Mouse (Mus musculus) embryonic facial prominence, embryonic 11.5 days (tissue): ENCODE data around the gene Nxph3. TPM values are rescaled to one million over a fixed set of nuclear protein-coding genes. Genes with fewer than 3 reads are reported as not detected.

ENCODE experiments used
- ATAC-seq: fragments of 200-750 bp; cut with Nextera tagmentation; replicated peaks from 2 replicates; pipeline ENCODE4 v1.8.0; 2017; ENCODE audit warnings: low read depth; ENCODE audit not compliant: insufficient number of reproducible peaks, low FRiP score, low TSS enrichment
- DNase-seq: peaks from one replicate; pipeline ENCODE4 v3.0.0-alpha.2; 2015; ENCODE audit warnings: low spot score
- H3K27ac ChIP-seq: fragments of 300-500 bp; sonication (generic); replicated peaks from 2 replicates; pipeline ENCODE4 v1.5.1; 2014; ENCODE audit warnings: mild to moderate bottlenecking, low read depth, low read length, control low read depth
- H3K27me3 ChIP-seq: fragments of 300-500 bp; sonication (generic); 2 replicates; pipeline ENCODE4 v1.6.1; 2014; ENCODE audit warnings: mild to moderate bottlenecking, low read length, moderate library complexity, mixed read lengths; ENCODE audit not compliant: control insufficient read depth, insufficient read depth
- H3K36me3 ChIP-seq: fragments of 300-500 bp; sonication (generic); replicated peaks from 2 replicates; pipeline ENCODE4 v1.6.1; 2014; ENCODE audit warnings: low read depth, mild to moderate bottlenecking, low read length, moderate library complexity, mixed read lengths; ENCODE audit not compliant: control insufficient read depth, insufficient read depth
- H3K4me1 ChIP-seq: fragments of 300-500 bp; sonication (generic); 2 replicates; pipeline ENCODE4 v1.6.1; 2014; ENCODE audit warnings: low read length, mixed read lengths; ENCODE audit not compliant: control insufficient read depth, insufficient read depth
- H3K4me2 ChIP-seq: fragments of 300-500 bp; sonication (generic); 2 replicates; pipeline ENCODE4 v1.6.1; 2014; ENCODE audit warnings: low read depth, mild to moderate bottlenecking, control low read depth, low read length, moderate library complexity
- H3K4me3 ChIP-seq: fragments of 300-500 bp; sonication (generic); 2 replicates; pipeline ENCODE4 v1.5.1; 2014; ENCODE audit warnings: low read depth, low read length, control low read depth
- H3K9ac ChIP-seq: fragments of 300-500 bp; sonication (generic); replicated peaks from 2 replicates; pipeline ENCODE4 v1.6.1; 2014; ENCODE audit warnings: mild to moderate bottlenecking, control low read depth, low read length
- H3K9me3 ChIP-seq: fragments of 300-500 bp; sonication (generic); replicated peaks from 2 replicates; pipeline ENCODE4 v1.6.1; 2016; ENCODE audit warnings: mild to moderate bottlenecking, low read length, inconsistent platforms, mixed read lengths; ENCODE audit not compliant: control insufficient read depth
- WGBS: fragments of 180-500 bp; shearing (Covaris S2); extraction: QIAGEN DNeasy Blood & Tissue Kit; methylation state at CpG from one replicate; pipeline ENCODE4 v1.1.7; 2014; 5-methylcytosine and 5-hydroxymethylcytosine counted together
- polyA plus RNA-seq: library from polyadenylated mRNA; unstranded; fragments of >200 nt; fragmentation: Nextera tagmentation; extraction: Ambion mirVana; gene quantifications from 2 replicates; pipeline ENCODE4 v1.2.1, GENCODE M21; 2014

The Nxph3 gene
- polyA plus RNA-seq, 1 experiment from 2014 or later, result 0.98 TPM

- Histone ChIP-seq H3K4me3 (no peak overlapping the region), H3K27me3 (no peaks in the 10 kb centered on the region), H3K4me2 (no peak overlapping the region), H3K36me3 (no peaks in the 10 kb centered on the region), H3K4me1 (no peaks in the 10 kb centered on the region), H3K9ac (no peak overlapping the region), H3K27ac (no peak overlapping the region), H3K9me3 (no peaks in the 10 kb centered on the region)
- 91% methylated on average over 8 of the region's 8 CpGs for WGBS
- ATAC-seq (no peak), DNase-seq (no peak)
These were observed 12.9 kb upstream of the Nxph3 start for GRCm38 (mm10) chr11:95527307-95527706.

GRCm38 (mm10) chr11:95521563-95521962 lies 7.2 kb upstream of the Nxph3 start:
- Histone ChIP-seq H3K9ac (no peak overlapping the region), H3K9me3 (no peaks in the 10 kb centered on the region), H3K27me3 (no peaks in the 10 kb centered on the region), H3K4me1 (peaks cover 7% of the 10 kb centered on the region), H3K4me2 (peak overlapping the region; percentile 36), H3K4me3 (0 out of 2 replicates have a peak overlapping the region, but pooled peaks have one; percentile 5), H3K27ac (no peak overlapping the region), H3K36me3 (no peaks in the 10 kb centered on the region)
- WGBS, result under 1% methylated on average over 13 of the region's 13 CpGs
- ATAC-seq (no peak), DNase-seq (peak; percentile 88)

DNA sequence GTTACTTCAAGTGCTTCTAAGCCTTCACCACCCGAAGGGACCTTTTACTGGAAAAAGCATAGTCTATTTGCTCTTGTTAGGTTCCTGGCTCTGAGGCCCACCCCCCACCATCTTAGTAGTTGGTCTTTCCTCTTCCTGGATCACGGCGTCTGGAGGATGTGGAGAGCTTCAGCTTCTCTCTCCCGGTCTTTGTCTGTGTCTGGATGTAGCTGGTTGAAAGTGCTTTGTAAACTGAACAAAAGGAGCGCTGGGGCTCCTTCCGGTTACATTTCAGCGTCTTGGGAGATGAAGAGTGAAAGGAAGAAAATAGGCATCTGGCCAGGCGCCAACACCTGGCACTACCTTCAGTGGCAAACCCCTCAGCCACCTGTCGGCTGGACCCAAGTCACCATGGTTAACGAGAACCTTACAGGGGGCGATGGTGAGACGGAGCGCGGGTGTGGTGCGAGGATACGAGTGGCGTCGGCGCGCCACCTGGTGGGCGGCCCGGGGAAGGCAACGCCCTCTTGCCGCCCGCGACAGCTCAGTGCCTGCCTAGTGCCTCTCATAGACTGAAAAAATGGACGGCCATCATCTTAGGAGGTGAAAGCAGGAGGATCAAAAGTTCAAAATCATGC lies 6.2 kb upstream of the Nxph3 start:
- Histone ChIP-seq H3K27ac (no peak overlapping the region), H3K4me1 (peaks cover 13% of the 10 kb centered on the region), H3K27me3 (no peaks in the 10 kb centered on the region), H3K9ac (peak overlapping the region; percentile 25; the same call in 1 of the 2 replicates), H3K9me3 (no peaks in the 10 kb centered on the region), H3K4me3 (no peak overlapping the region), H3K4me2 (peak overlapping the region; percentile 36), H3K36me3 (no peaks in the 10 kb centered on the region)
- WGBS, result 6% methylated on average over 27 of the region's 27 CpGs
- peak; percentile 51; the same call in 1 of the 2 replicates for ATAC-seq
- peak; percentile 94 for DNase-seq

DNA sequence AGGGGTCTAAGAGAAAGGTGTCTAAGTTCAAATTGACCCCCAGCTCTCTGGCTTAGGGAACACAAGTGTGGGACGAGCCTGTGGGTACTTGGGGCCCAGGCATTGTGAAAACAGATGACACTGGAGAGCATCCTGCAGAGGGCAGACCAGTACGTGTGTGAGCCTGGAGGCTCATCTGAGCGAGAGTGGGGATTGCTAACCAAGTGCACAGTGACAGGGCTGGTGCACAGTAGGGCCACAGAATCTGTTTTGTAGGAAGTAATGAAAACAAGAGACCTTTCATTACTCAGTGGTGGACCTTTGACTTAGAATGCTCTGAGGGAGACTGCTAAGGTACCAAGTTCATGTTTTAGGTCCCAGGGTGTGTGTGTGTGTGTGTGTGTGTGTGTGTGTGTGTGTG lies 5.6 kb upstream of the Nxph3 start:
- H3K27ac ChIP-seq, result no peak overlapping the region
- H3K9me3 ChIP-seq, result no peaks in the 10 kb centered on the region
- no peak for ATAC-seq
- 53% methylated on average over 3 of the region's 3 CpGs for WGBS
- H3K27me3 ChIP-seq, result no peaks in the 10 kb centered on the region
- no peak overlapping the region for H3K4me2 ChIP-seq
- no peak for DNase-seq
- H3K36me3 ChIP-seq, result no peaks in the 10 kb centered on the region
- peak overlapping the region; percentile 25 for H3K9ac ChIP-seq
- no peak overlapping the region for H3K4me3 ChIP-seq
- H3K4me1 ChIP-seq, result peaks cover 14% of the 10 kb centered on the region

GRCm38 (mm10) chr11:95519299-95519698 lies 4.9 kb upstream of the Nxph3 start:
- Histone ChIP-seq H3K27me3 (peaks cover 2% of the 10 kb centered on the region), H3K27ac (no peak overlapping the region), H3K4me3 (no peak overlapping the region), H3K4me2 (no peak overlapping the region), H3K9ac (no peak overlapping the region), H3K9me3 (no peaks in the 10 kb centered on the region), H3K4me1 (peaks cover 14% of the 10 kb centered on the region), H3K36me3 (no peaks in the 10 kb centered on the region)
- no peak for ATAC-seq
- DNase-seq, result no peak
- 58% methylated on average over 10 of the region's 10 CpGs for WGBS

GRCm38 (mm10) chr11:95517162-95517561 lies 2.8 kb upstream of the Nxph3 start:
- no peak overlapping the region for H3K27ac ChIP-seq
- ATAC-seq (no peak), DNase-seq (no peak)
- 56% methylated on average over 6 of the region's 6 CpGs for WGBS
- H3K4me1 ChIP-seq, result peaks cover 17% of the 10 kb centered on the region
- H3K9ac ChIP-seq, result no peak overlapping the region
- peaks cover 13% of the 10 kb centered on the region for H3K27me3 ChIP-seq
- H3K9me3 ChIP-seq, result no peaks in the 10 kb centered on the region
- H3K4me2 ChIP-seq, result no peak overlapping the region
- no peak overlapping the region for H3K4me3 ChIP-seq
- no peaks in the 10 kb centered on the region for H3K36me3 ChIP-seq

GRCm38 (mm10) chr11:95516491-95516911 lies 2.1 kb upstream of the Nxph3 start:
- Histone ChIP-seq H3K36me3 (no peaks in the 10 kb centered on the region), H3K27me3 (peaks cover 13% of the 10 kb centered on the region), H3K9me3 (no peaks in the 10 kb centered on the region), H3K9ac (no peak overlapping the region; the same call in 1 of the 2 replicates), H3K4me3 (no peak overlapping the region), H3K27ac (no peak overlapping the region), H3K4me1 (peaks cover 13% of the 10 kb centered on the region), H3K4me2 (no peak overlapping the region)
- DNase-seq (peak; percentile 68), ATAC-seq (no peak)
- 1% methylated on average over 5 of the region's 5 CpGs for WGBS

- 36% methylated on average over 17 of the region's 17 CpGs for WGBS
- Histone ChIP-seq H3K4me1 (peaks cover 13% of the 10 kb centered on the region), H3K9ac (no peak overlapping the region; the same call in 1 of the 2 replicates), H3K9me3 (no peaks in the 10 kb centered on the region), H3K27me3 (peaks cover 13% of the 10 kb centered on the region), H3K4me2 (no peak overlapping the region), H3K27ac (no peak overlapping the region), H3K36me3 (no peaks in the 10 kb centered on the region), H3K4me3 (no peak overlapping the region)
- no peak for DNase-seq
- ATAC-seq, result no peak
These were observed 1.3 kb upstream of the Nxph3 start for GRCm38 (mm10) chr11:95515376-95516323.
